Mouse (Mus musculus): ENCODE results near the gene Smc3. TPM values are rescaled to one million over a fixed set of nuclear protein-coding genes. Genes with fewer than 3 reads are reported as not detected.

Smc3 gene
- polyA plus RNA-seq, 1 experiment: 37.6 TPM

- DNase-seq (ENCODE audit: extremely low spot score in 1 of 2, low spot score in 1 of 2): no peak
Observed at GRCm38 (mm10) chr19:53687592-53687991, 87.4 kb downstream of the Smc3 start.

GRCm38 (mm10) chr19:53690816-53691215 lies 90.6 kb downstream of the Smc3 start:
- no peak for DNase-seq (ENCODE audit: extremely low spot score in 1 of 2, low spot score in 1 of 2)

- no peak for DNase-seq (ENCODE audit: extremely low spot score in 1 of 2, low spot score in 1 of 2)
Observed at GRCm38 (mm10) chr19:53694020-53694419, 93.8 kb downstream of the Smc3 start.

Other genes with a start within 250 kb of the Smc3 start
- not detected in 2 replicates for gene Gm10197, start 228.6 kb upstream of the Smc3 start, polyA plus RNA-seq (2012; rRNA removed)
- 26.3 and 29.4 TPM in 2 replicates for gene Smndc1, start 209.8 kb upstream of the Smc3 start, polyA plus RNA-seq (2012; rRNA removed)
- 20.1 and 31.8 TPM in 2 replicates for gene Dusp5, start 71.3 kb upstream of the Smc3 start, polyA plus RNA-seq (2012; rRNA removed)
- gene Nutf2-ps1, start 11.3 kb upstream of the Smc3 start, polyA plus RNA-seq (2012; rRNA removed): 25.4 and 28.4 TPM in 2 replicates
- 6.8 and 6.9 TPM in 2 replicates for gene Rbm20, start 76.9 kb downstream of the Smc3 start, polyA plus RNA-seq (2012; rRNA removed)